Mouse (Mus musculus): ENCODE results near the gene Nrxn2.

Nrxn2 gene

GRCm38 (mm10) chr19:6495714-6496113 is 77.2 kb downstream of the Nrxn2 start:
- H3K27me3 ChIP-seq (ENCODE audit: control insufficient read depth, insufficient read depth, low read length, poor library complexity, severe bottlenecking), result no peaks in the 10 kb centered on the region
- DNase-seq (ENCODE audit: low read depth, low spot score), result no peak

GRCm38 (mm10) chr19:6496462-6497149 is 78.1 kb downstream of the Nrxn2 start:
- no peaks in the 10 kb centered on the region for H3K27me3 ChIP-seq (ENCODE audit: control insufficient read depth, insufficient read depth, low read length, poor library complexity, severe bottlenecking)
- no peak for DNase-seq (ENCODE audit: low read depth, low spot score)
- no peaks in the 10 kb centered on the region for H3K36me3 ChIP-seq (ENCODE audit: control insufficient read depth, insufficient read depth, low read length, poor library complexity, severe bottlenecking)

More at GRCm38 (mm10) chr19:6495714-6496113, 77.2 kb downstream of the Nrxn2 start:
- no peaks in the 10 kb centered on the region for H3K36me3 ChIP-seq (ENCODE audit: control insufficient read depth, insufficient read depth, low read length, poor library complexity, severe bottlenecking)

GRCm38 (mm10) chr19:6497150-6497801 is 78.7 kb downstream of the Nrxn2 start:
- Histone ChIP-seq H3K36me3 (ENCODE audit: control insufficient read depth, insufficient read depth, low read length, poor library complexity, severe bottlenecking) (no peaks in the 10 kb centered on the region), H3K27me3 (ENCODE audit: control insufficient read depth, insufficient read depth, low read length, poor library complexity, severe bottlenecking) (no peaks in the 10 kb centered on the region)
- peak; percentile 23 for DNase-seq (ENCODE audit: low read depth, low spot score)

- Histone ChIP-seq H3K27me3 (ENCODE audit: control insufficient read depth, insufficient read depth, low read length, poor library complexity, severe bottlenecking) (no peaks in the 10 kb centered on the region), H3K36me3 (ENCODE audit: control insufficient read depth, insufficient read depth, low read length, poor library complexity, severe bottlenecking) (no peaks in the 10 kb centered on the region)
- no peak for DNase-seq (ENCODE audit: low read depth, low spot score)
These were observed 79.3 kb downstream of the Nrxn2 start for GRCm38 (mm10) chr19:6497803-6498202.

GRCm38 (mm10) chr19:6498350-6499131 is 80.0 kb downstream of the Nrxn2 start:
- H3K36me3 ChIP-seq (ENCODE audit: control insufficient read depth, insufficient read depth, low read length, poor library complexity, severe bottlenecking), result no peaks in the 10 kb centered on the region
- H3K27me3 ChIP-seq (ENCODE audit: control insufficient read depth, insufficient read depth, low read length, poor library complexity, severe bottlenecking), result no peaks in the 10 kb centered on the region
- DNase-seq (ENCODE audit: low read depth, low spot score), result no peak

- no peaks in the 10 kb centered on the region for H3K36me3 ChIP-seq (ENCODE audit: control insufficient read depth, insufficient read depth, low read length, poor library complexity, severe bottlenecking)
- no peaks in the 10 kb centered on the region for H3K27me3 ChIP-seq (ENCODE audit: control insufficient read depth, insufficient read depth, low read length, poor library complexity, severe bottlenecking)
- DNase-seq (ENCODE audit: low read depth, low spot score), result no peak
These were observed 81.5 kb downstream of the Nrxn2 start for GRCm38 (mm10) chr19:6499860-6500635.

- no peaks in the 10 kb centered on the region for H3K36me3 ChIP-seq (ENCODE audit: control insufficient read depth, insufficient read depth, low read length, poor library complexity, severe bottlenecking)
- H3K27me3 ChIP-seq (ENCODE audit: control insufficient read depth, insufficient read depth, low read length, poor library complexity, severe bottlenecking), result no peaks in the 10 kb centered on the region
- DNase-seq (ENCODE audit: low read depth, low spot score), result no peak
These were observed 82.1 kb downstream of the Nrxn2 start for GRCm38 (mm10) chr19:6500636-6501025.

GRCm38 (mm10) chr19:6502035-6502541 is 83.6 kb downstream of the Nrxn2 start:
- Histone ChIP-seq H3K27me3 (ENCODE audit: control insufficient read depth, insufficient read depth, low read length, poor library complexity, severe bottlenecking) (no peaks in the 10 kb centered on the region), H3K36me3 (ENCODE audit: control insufficient read depth, insufficient read depth, low read length, poor library complexity, severe bottlenecking) (no peaks in the 10 kb centered on the region)
- DNase-seq (ENCODE audit: low read depth, low spot score), result no peak

- DNase-seq (ENCODE audit: low read depth, low spot score), result peak; percentile 42
- Histone ChIP-seq H3K36me3 (ENCODE audit: control insufficient read depth, insufficient read depth, low read length, poor library complexity, severe bottlenecking) (no peaks in the 10 kb centered on the region), H3K27me3 (ENCODE audit: control insufficient read depth, insufficient read depth, low read length, poor library complexity, severe bottlenecking) (no peaks in the 10 kb centered on the region)
These were observed 84.2 kb downstream of the Nrxn2 start for GRCm38 (mm10) chr19:6502543-6503319.

- no peaks in the 10 kb centered on the region for H3K27me3 ChIP-seq (ENCODE audit: control insufficient read depth, insufficient read depth, low read length, poor library complexity, severe bottlenecking)
- no peak for DNase-seq (ENCODE audit: low read depth, low spot score)
- H3K36me3 ChIP-seq (ENCODE audit: control insufficient read depth, insufficient read depth, low read length, poor library complexity, severe bottlenecking), result no peaks in the 10 kb centered on the region
These were observed 85.6 kb downstream of the Nrxn2 start for GRCm38 (mm10) chr19:6503926-6504655.

- Histone ChIP-seq H3K36me3 (ENCODE audit: control insufficient read depth, insufficient read depth, low read length, poor library complexity, severe bottlenecking) (no peaks in the 10 kb centered on the region), H3K27me3 (ENCODE audit: control insufficient read depth, insufficient read depth, low read length, poor library complexity, severe bottlenecking) (no peaks in the 10 kb centered on the region)
- DNase-seq (ENCODE audit: low read depth, low spot score), result no peak
These were observed 86.1 kb downstream of the Nrxn2 start for GRCm38 (mm10) chr19:6504656-6505045.

- DNase-seq (ENCODE audit: low read depth, low spot score), result no peak
- no peaks in the 10 kb centered on the region for H3K36me3 ChIP-seq (ENCODE audit: control insufficient read depth, insufficient read depth, low read length, poor library complexity, severe bottlenecking)
- no peaks in the 10 kb centered on the region for H3K27me3 ChIP-seq (ENCODE audit: control insufficient read depth, insufficient read depth, low read length, poor library complexity, severe bottlenecking)
These were observed 88.9 kb downstream of the Nrxn2 start for GRCm38 (mm10) chr19:6507393-6507792.

GRCm38 (mm10) chr19:6509881-6510280 is 91.3 kb downstream of the Nrxn2 start:
- DNase-seq (ENCODE audit: low read depth, low spot score), result no peak
- no peaks in the 10 kb centered on the region for H3K27me3 ChIP-seq (ENCODE audit: control insufficient read depth, insufficient read depth, low read length, poor library complexity, severe bottlenecking)

More at GRCm38 (mm10) chr19:6509881-6510280, 91.3 kb downstream of the Nrxn2 start:
- no peaks in the 10 kb centered on the region for H3K36me3 ChIP-seq (ENCODE audit: control insufficient read depth, insufficient read depth, low read length, poor library complexity, severe bottlenecking)
